Mouse (Mus musculus): Measurements from ENCODE around the gene Cdc37l1. TPM values are rescaled to one million over a fixed set of nuclear protein-coding genes. Genes with fewer than 3 reads are reported as not detected.

Cdc37l1 gene
- polyA plus RNA-seq, 1 experiment from 2014 or later: 19.7 TPM

- Histone ChIP-seq H3K36me3 (ENCODE audit: control insufficient read depth, insufficient read depth) (peaks cover 51% of the 10 kb centered on the region), H3K4me3 (ENCODE audit: low read depth, low read length) (no peak overlapping the region), H3K9ac (ENCODE audit: low read depth, low read length) (no peak overlapping the region), H3K4me1 (replicated peaks; ENCODE audit: control insufficient read depth, insufficient read depth, low read length) (no peaks in the 10 kb centered on the region), H3K27me3 (replicated peaks; ENCODE audit: control insufficient read depth, insufficient read depth, low read length) (no peaks in the 10 kb centered on the region), H3K4me2 (replicated peaks; ENCODE audit: low read depth) (no peak overlapping the region), H3K27ac (ENCODE audit: low read depth, low read length) (no peak overlapping the region), H3K9me3 (ENCODE audit: control insufficient read depth) (no peaks in the 10 kb centered on the region)
- no peak for TF ChIP-seq CTCF (IDR thresholded peaks at IDR 0.05; ENCODE audit: low read depth)
- 79% methylated on average over 5 of the region's 5 CpGs for WGBS
- ATAC-seq: no peak
Measured at GRCm38 (mm10) chr19:29014466-29015055, 24.4 kb downstream of the Cdc37l1 start.

GRCm38 (mm10) chr19:29015410-29016203 lies 25.5 kb downstream of the Cdc37l1 start:
- Histone ChIP-seq H3K9ac (ENCODE audit: low read depth, low read length) (no peak overlapping the region), H3K27me3 (replicated peaks; ENCODE audit: control insufficient read depth, insufficient read depth, low read length) (no peaks in the 10 kb centered on the region), H3K4me1 (replicated peaks; ENCODE audit: control insufficient read depth, insufficient read depth, low read length) (no peaks in the 10 kb centered on the region), H3K9me3 (ENCODE audit: control insufficient read depth) (no peaks in the 10 kb centered on the region), H3K4me3 (ENCODE audit: low read depth, low read length) (no peak overlapping the region), H3K27ac (ENCODE audit: low read depth, low read length) (no peak overlapping the region), H3K4me2 (replicated peaks; ENCODE audit: low read depth) (no peak overlapping the region), H3K36me3 (ENCODE audit: control insufficient read depth, insufficient read depth) (peaks cover 52% of the 10 kb centered on the region)
- no peak for ATAC-seq
- 83% methylated on average over 8 of the region's 8 CpGs for WGBS
- TF ChIP-seq CTCF (IDR thresholded peaks at IDR 0.05; ENCODE audit: low read depth): no peak

GRCm38 (mm10) chr19:29016204-29016765 lies 26.1 kb downstream of the Cdc37l1 start:
- no peak overlapping the region for H3K27ac ChIP-seq (ENCODE audit: low read depth, low read length)

GRCm38 (mm10) chr19:29016786-29017185 lies 26.6 kb downstream of the Cdc37l1 start:
- Histone ChIP-seq H3K36me3 (ENCODE audit: control insufficient read depth, insufficient read depth) (peaks cover 53% of the 10 kb centered on the region), H3K27ac (ENCODE audit: low read depth, low read length) (no peak overlapping the region), H3K4me2 (replicated peaks; ENCODE audit: low read depth) (no peak overlapping the region), H3K9ac (ENCODE audit: low read depth, low read length) (no peak overlapping the region), H3K4me1 (replicated peaks; ENCODE audit: control insufficient read depth, insufficient read depth, low read length) (no peaks in the 10 kb centered on the region), H3K4me3 (ENCODE audit: low read depth, low read length) (no peak overlapping the region), H3K27me3 (replicated peaks; ENCODE audit: control insufficient read depth, insufficient read depth, low read length) (no peaks in the 10 kb centered on the region), H3K9me3 (ENCODE audit: control insufficient read depth) (no peaks in the 10 kb centered on the region)
- ATAC-seq: no peak
- TF ChIP-seq CTCF (IDR thresholded peaks at IDR 0.05; ENCODE audit: low read depth): no peak
- 74% methylated on average over 5 of the region's 5 CpGs for WGBS

More at GRCm38 (mm10) chr19:29016204-29016765, 26.1 kb downstream of the Cdc37l1 start:
- 81% methylated on average over 5 of the region's 5 CpGs for WGBS
- Histone ChIP-seq H3K4me3 (ENCODE audit: low read depth, low read length) (no peak overlapping the region), H3K4me1 (replicated peaks; ENCODE audit: control insufficient read depth, insufficient read depth, low read length) (no peaks in the 10 kb centered on the region), H3K9me3 (ENCODE audit: control insufficient read depth) (no peaks in the 10 kb centered on the region), H3K4me2 (replicated peaks; ENCODE audit: low read depth) (no peak overlapping the region), H3K36me3 (ENCODE audit: control insufficient read depth, insufficient read depth) (peaks cover 53% of the 10 kb centered on the region), H3K9ac (ENCODE audit: low read depth, low read length) (no peak overlapping the region), H3K27me3 (replicated peaks; ENCODE audit: control insufficient read depth, insufficient read depth, low read length) (no peaks in the 10 kb centered on the region)
- ATAC-seq: no peak
- TF ChIP-seq CTCF (IDR thresholded peaks at IDR 0.05; ENCODE audit: low read depth): no peak

GRCm38 (mm10) chr19:29019647-29020046 lies 29.5 kb downstream of the Cdc37l1 start:
- Histone ChIP-seq H3K27me3 (replicated peaks; ENCODE audit: control insufficient read depth, insufficient read depth, low read length) (no peaks in the 10 kb centered on the region), H3K4me2 (replicated peaks; ENCODE audit: low read depth) (no peak overlapping the region), H3K4me1 (replicated peaks; ENCODE audit: control insufficient read depth, insufficient read depth, low read length) (no peaks in the 10 kb centered on the region), H3K4me3 (ENCODE audit: low read depth, low read length) (no peak overlapping the region), H3K27ac (ENCODE audit: low read depth, low read length) (no peak overlapping the region), H3K36me3 (ENCODE audit: control insufficient read depth, insufficient read depth) (peaks cover 63% of the 10 kb centered on the region), H3K9ac (ENCODE audit: low read depth, low read length) (no peak overlapping the region), H3K9me3 (ENCODE audit: control insufficient read depth) (no peaks in the 10 kb centered on the region)
- TF ChIP-seq CTCF (IDR thresholded peaks at IDR 0.05; ENCODE audit: low read depth): peak; percentile 54
- WGBS: 91% methylated on average over 3 of the region's 3 CpGs
- no peak for ATAC-seq

- ATAC-seq: no peak
- H3K4me3 ChIP-seq (ENCODE audit: low read depth, low read length): no peak overlapping the region
- H3K27me3 ChIP-seq (replicated peaks; ENCODE audit: control insufficient read depth, insufficient read depth, low read length): no peaks in the 10 kb centered on the region
- no peak overlapping the region for H3K9ac ChIP-seq (ENCODE audit: low read depth, low read length)
- no peaks in the 10 kb centered on the region for H3K9me3 ChIP-seq (ENCODE audit: control insufficient read depth)
- H3K36me3 ChIP-seq (ENCODE audit: control insufficient read depth, insufficient read depth): peaks cover 72% of the 10 kb centered on the region
- 0 out of 2 replicates have a peak overlapping the region, but pooled peaks have one; percentile 1 for H3K27ac ChIP-seq (ENCODE audit: low read depth, low read length)
- TF ChIP-seq CTCF (IDR thresholded peaks at IDR 0.05; ENCODE audit: low read depth): no peak
- no peak overlapping the region for H3K4me2 ChIP-seq (replicated peaks; ENCODE audit: low read depth)
- no peaks in the 10 kb centered on the region for H3K4me1 ChIP-seq (replicated peaks; ENCODE audit: control insufficient read depth, insufficient read depth, low read length)
- WGBS: 97% methylated on average over 7 of the region's 7 CpGs
Measured at GRCm38 (mm10) chr19:29021754-29022345, 31.7 kb downstream of the Cdc37l1 start.

All from intestine, postnatal 0 days (tissue).